Mouse (Mus musculus): ENCODE data around the gene Gm11099. TPM values are rescaled to one million over a fixed set of nuclear protein-coding genes. Genes with fewer than 3 reads are reported as not detected.

Gene Gm11099
- polyA plus RNA-seq, 1 experiment from 2014 or later, result not detected

DNA sequence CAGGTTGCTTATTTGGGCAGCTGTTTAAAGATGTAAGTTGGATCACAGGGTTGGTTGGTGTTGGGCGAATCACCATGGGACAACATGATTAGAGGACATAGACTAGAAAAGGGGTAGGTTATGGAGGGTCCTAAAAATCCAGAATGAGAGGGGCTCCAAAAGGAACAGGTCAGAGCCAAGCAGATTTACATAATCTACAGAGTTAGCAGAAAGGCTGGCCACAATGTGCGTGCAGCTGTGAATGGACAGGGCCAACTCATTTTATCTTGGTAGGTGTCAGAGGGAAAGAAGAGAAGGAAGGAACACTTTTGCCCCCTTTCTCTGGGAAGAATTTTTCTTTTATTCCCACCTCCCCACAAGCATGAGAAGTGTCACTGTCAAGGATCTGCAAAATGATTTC, 97.1 kb downstream of the Gm11099 start:
- WGBS (ENCODE audit: insufficient replicate concordance), result 77% methylated on average over 2 of the region's 2 CpGs
- no peaks in the 10 kb centered on the region for H3K4me1 ChIP-seq (ENCODE audit: control insufficient read depth, insufficient read depth, low read length)
- no peaks in the 10 kb centered on the region for H3K27me3 ChIP-seq (ENCODE audit: control insufficient read depth, insufficient read depth, low read length)
- no peaks in the 10 kb centered on the region for H3K9me3 ChIP-seq (replicated peaks; ENCODE audit: control insufficient read depth, low read length)
- no peak overlapping the region for H3K27ac ChIP-seq (ENCODE audit: low read depth, low read length)
- ATAC-seq (replicated peaks; ENCODE audit: insufficient number of reproducible peaks, low FRiP score, low TSS enrichment), result no peak
- H3K36me3 ChIP-seq (ENCODE audit: control insufficient read depth, insufficient read depth, low read length), result no peaks in the 10 kb centered on the region
- H3K4me2 ChIP-seq, result no peak overlapping the region
- H3K4me3 ChIP-seq (ENCODE audit: low read depth, low read length), result no peak overlapping the region
- H3K9ac ChIP-seq (ENCODE audit: low read depth, low read length), result no peak overlapping the region

DNA sequence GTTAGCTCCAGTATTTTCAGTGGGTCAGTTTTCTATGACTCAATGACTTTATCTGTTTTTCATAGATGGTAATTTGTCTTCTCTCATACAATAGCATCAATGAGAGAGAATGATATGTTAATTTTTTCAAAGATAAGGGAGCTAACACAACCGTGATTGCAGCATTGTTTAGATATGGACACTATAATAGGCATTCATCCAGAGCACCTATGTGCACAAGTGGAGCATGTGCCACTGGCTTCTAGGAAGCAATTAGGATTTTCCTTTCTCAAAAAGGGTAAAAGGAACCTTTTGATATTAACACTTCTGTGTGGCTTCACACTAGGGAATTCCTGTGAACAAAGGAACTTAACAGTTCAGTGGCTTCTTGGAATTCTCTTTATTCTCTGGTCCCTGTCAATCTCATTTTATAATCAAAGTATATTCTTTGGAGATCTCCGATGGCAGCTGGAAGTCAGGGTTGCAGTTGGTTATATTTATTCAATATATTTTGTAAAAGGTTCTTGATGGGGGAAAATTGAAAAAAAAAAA, 97.6 kb downstream of the Gm11099 start:
- no peak overlapping the region for H3K4me3 ChIP-seq (ENCODE audit: low read depth, low read length)
- no peaks in the 10 kb centered on the region for H3K27me3 ChIP-seq (ENCODE audit: control insufficient read depth, insufficient read depth, low read length)
- H3K27ac ChIP-seq (ENCODE audit: low read depth, low read length), result no peak overlapping the region
- H3K4me2 ChIP-seq, result no peak overlapping the region
- WGBS (ENCODE audit: insufficient replicate concordance), result 62% methylated on average over 2 of the region's 2 CpGs
- H3K9me3 ChIP-seq (replicated peaks; ENCODE audit: control insufficient read depth, low read length), result no peaks in the 10 kb centered on the region
- H3K4me1 ChIP-seq (ENCODE audit: control insufficient read depth, insufficient read depth, low read length), result no peaks in the 10 kb centered on the region
- no peak overlapping the region for H3K9ac ChIP-seq (ENCODE audit: low read depth, low read length)
- ATAC-seq (replicated peaks; ENCODE audit: insufficient number of reproducible peaks, low FRiP score, low TSS enrichment), result no peak
- no peaks in the 10 kb centered on the region for H3K36me3 ChIP-seq (ENCODE audit: control insufficient read depth, insufficient read depth, low read length)
